In genomic region chr2:14140044-14140443, GRCm38 (mm10) we compare ENCODE assay signal across 30 mouse cellular contexts. TPM values are rescaled to one million over a fixed set of nuclear protein-coding genes. Genes with fewer than 3 reads are reported as not detected.
DNase-seq lines count a peak whose midpoint lies in the region; ATAC-seq and TF ChIP-seq lines count a peak whose summit lies in the region.
"Had no signal": no experiment of that assay in that cellular context is flagged by ENCODE, and none has a peak within 500 bp of the region (broad histone marks: within the 10 kb centered on the region; RNA-seq: fewer than 3 reads in every experiment).

No protein-coding gene starts in this region.

- DNase-seq in forebrain, embryonic 11.5 days (ENCODE audit: low spot score) = no peak
- DNase-seq in hindbrain, embryonic 10.5 days (ENCODE audit: low spot score) = peak; percentile 15
- no peak for DNase-seq in hindbrain, embryonic 11.5 days (ENCODE audit: low spot score)
- DNase-seq in midbrain, postnatal 0 days (ENCODE audit: low spot score) = no peak
- DNase-seq in embryonic facial prominence, embryonic 10.5 days (ENCODE audit: low spot score) = no peak
- DNase-seq: adrenal gland, adult 2 months; adrenal gland, postnatal 36 days; cerebellum, adult 18-20 months; cerebellum, postnatal 10 days; forebrain, postnatal 0 days; kidney, adult 18-20 months; liver, postnatal 0 days; lung, postnatal 36 days; right cerebral cortex, postnatal 14 days; thymus, postnatal 25 days had no signal

- no peak overlapping the region for H3K4me2 ChIP-seq in forebrain, embryonic 11.5 days (ENCODE audit: low read depth, low read length, severe bottlenecking)
- H3K4me2 ChIP-seq in forebrain, embryonic 13.5 days = no peak overlapping the region
- no peak overlapping the region for H3K4me2 ChIP-seq in hindbrain, embryonic 11.5 days (replicated peaks; ENCODE audit: low read depth, low read length)
- H3K4me2 ChIP-seq in midbrain, embryonic 13.5 days (replicated peaks) = no peak overlapping the region
- H3K4me2 ChIP-seq in midbrain, postnatal 0 days (ENCODE audit: low read depth, low read length, poor library complexity, severe bottlenecking) = no peak overlapping the region
- no peak overlapping the region for H3K4me2 ChIP-seq in midbrain, embryonic 16.5 days (ENCODE audit: low read length)
- H3K4me2 ChIP-seq: embryonic facial prominence, embryonic 13.5 days; hindbrain, embryonic 13.5 days; kidney, embryonic 15.5 days; limb, embryonic 12.5 days; liver, embryonic 11.5 days; stomach, embryonic 15.5 days had no signal

- H3K9me3 ChIP-seq in forebrain, embryonic 11.5 days (ENCODE audit: control insufficient read depth, low read length) = no peaks in the 10 kb centered on the region
- H3K9me3 ChIP-seq in forebrain, embryonic 13.5 days (replicated peaks) = no peaks in the 10 kb centered on the region
- H3K9me3 ChIP-seq in hindbrain, embryonic 10.5 days = no peaks in the 10 kb centered on the region
- no peaks in the 10 kb centered on the region for H3K9me3 ChIP-seq in hindbrain, embryonic 11.5 days (ENCODE audit: control insufficient read depth, low read length)
- no peaks in the 10 kb centered on the region for H3K9me3 ChIP-seq in midbrain, embryonic 13.5 days
- H3K9me3 ChIP-seq in midbrain, postnatal 0 days (ENCODE audit: low read length) = no peaks in the 10 kb centered on the region
- H3K9me3 ChIP-seq in midbrain, embryonic 16.5 days (replicated peaks; ENCODE audit: control insufficient read depth, low read length, poor library complexity, severe bottlenecking) = no peaks in the 10 kb centered on the region
- H3K9me3 ChIP-seq in embryonic facial prominence, embryonic 10.5 days = no peaks in the 10 kb centered on the region
- H3K9me3 ChIP-seq: embryonic facial prominence, embryonic 13.5 days; forebrain, embryonic 10.5 days; hindbrain, embryonic 13.5 days; kidney, embryonic 15.5 days; limb, embryonic 12.5 days; stomach, embryonic 15.5 days had no signal

- H3K4me1 ChIP-seq in forebrain, embryonic 11.5 days (replicated peaks; ENCODE audit: control insufficient read depth, insufficient read depth, low read length) = no peaks in the 10 kb centered on the region
- no peaks in the 10 kb centered on the region for H3K4me1 ChIP-seq in forebrain, embryonic 13.5 days
- H3K4me1 ChIP-seq in hindbrain, embryonic 10.5 days (replicated peaks) = peaks cover 9% of the 10 kb centered on the region; the same call in 1 of the 2 replicates
- H3K4me1 ChIP-seq in hindbrain, embryonic 11.5 days (replicated peaks; ENCODE audit: control insufficient read depth, insufficient read depth, low read length) = no peaks in the 10 kb centered on the region
- H3K4me1 ChIP-seq in midbrain, embryonic 13.5 days (replicated peaks) = no peaks in the 10 kb centered on the region
- H3K4me1 ChIP-seq in midbrain, postnatal 0 days (ENCODE audit: insufficient read depth, low read length) = no peaks in the 10 kb centered on the region
- H3K4me1 ChIP-seq in midbrain, embryonic 16.5 days (ENCODE audit: control insufficient read depth, insufficient read depth, low read length) = no peaks in the 10 kb centered on the region
- H3K4me1 ChIP-seq in embryonic facial prominence, embryonic 10.5 days = peaks cover 3% of the 10 kb centered on the region; the same call in 1 of the 2 replicates
- H3K4me1 ChIP-seq: embryonic facial prominence, embryonic 13.5 days; hindbrain, embryonic 13.5 days; kidney, embryonic 15.5 days; limb, embryonic 12.5 days; stomach, embryonic 15.5 days had no signal

- peaks cover 6% of the 10 kb centered on the region; the same call in 1 of the 2 replicates for H3K36me3 ChIP-seq in forebrain, embryonic 11.5 days (ENCODE audit: control insufficient read depth, insufficient read depth, low read length)
- peaks cover 56% of the 10 kb centered on the region for H3K36me3 ChIP-seq in forebrain, embryonic 13.5 days (ENCODE audit: poor library complexity, severe bottlenecking)
- H3K36me3 ChIP-seq in hindbrain, embryonic 10.5 days = peaks cover 91% of the 10 kb centered on the region
- H3K36me3 ChIP-seq in hindbrain, embryonic 11.5 days (ENCODE audit: control insufficient read depth, insufficient read depth, low read length) = 0 out of 2 replicates have a peak, but pooled peaks cover 2% of the 10 kb centered on the region
- peaks cover 55% of the 10 kb centered on the region for H3K36me3 ChIP-seq in midbrain, embryonic 13.5 days
- H3K36me3 ChIP-seq in midbrain, postnatal 0 days (ENCODE audit: insufficient read depth, low read length) = peaks cover 31% of the 10 kb centered on the region
- peaks cover 15% of the 10 kb centered on the region for H3K36me3 ChIP-seq in midbrain, embryonic 16.5 days (ENCODE audit: control insufficient read depth, insufficient read depth, low read length)
- peaks cover 83% of the 10 kb centered on the region for H3K36me3 ChIP-seq in embryonic facial prominence, embryonic 10.5 days (replicated peaks)

- no peak overlapping the region for H3K9ac ChIP-seq in forebrain, embryonic 11.5 days (ENCODE audit: low read length)
- no peak overlapping the region for H3K9ac ChIP-seq in forebrain, embryonic 13.5 days
- no peak overlapping the region for H3K9ac ChIP-seq in hindbrain, embryonic 11.5 days (ENCODE audit: low read depth, low read length)
- no peak overlapping the region for H3K9ac ChIP-seq in midbrain, embryonic 13.5 days (replicated peaks)
- no peak overlapping the region for H3K9ac ChIP-seq in midbrain, postnatal 0 days (replicated peaks; ENCODE audit: low read length, poor library complexity, severe bottlenecking)
- H3K9ac ChIP-seq in midbrain, embryonic 16.5 days (ENCODE audit: low read depth, low read length) = no peak overlapping the region
- H3K9ac ChIP-seq: embryonic facial prominence, embryonic 13.5 days; forebrain, postnatal 0 days; hindbrain, embryonic 13.5 days; kidney, embryonic 15.5 days; limb, embryonic 12.5 days; liver, postnatal 0 days; stomach, embryonic 15.5 days had no signal

- ATAC-seq in forebrain, embryonic 11.5 days (replicated peaks; ENCODE audit: low FRiP score) = 0 out of 2 replicates have a peak, but pooled peaks have one; percentile 12
- ATAC-seq in forebrain, embryonic 13.5 days = no peak
- no peak for ATAC-seq in hindbrain, embryonic 11.5 days (ENCODE audit: low FRiP score)
- peak; percentile 48; the same call in 1 of the 2 replicates for ATAC-seq in midbrain, embryonic 13.5 days
- no peak for ATAC-seq in midbrain, postnatal 0 days (ENCODE audit: low FRiP score)
- 0 out of 2 replicates have a peak, but pooled peaks have one; percentile 45 for ATAC-seq in midbrain, embryonic 16.5 days
- ATAC-seq: activated CD4-positive, CD25-positive, alpha-beta regulatory T cell, adult 4 months; forebrain, postnatal 0 days; liver, postnatal 0 days had no signal

- TF ChIP-seq CTCF in midbrain, postnatal 0 days (IDR thresholded peaks at IDR 0.05) = no peak

- WGBS in forebrain, embryonic 11.5 days = 73% methylated on average over 2 of the region's 2 CpGs
- 60% methylated on average over 2 of the region's 2 CpGs for WGBS in forebrain, embryonic 13.5 days
- WGBS in hindbrain, embryonic 10.5 days = 46% methylated on average over 2 of the region's 2 CpGs
- WGBS in hindbrain, embryonic 11.5 days = 51% methylated on average over 2 of the region's 2 CpGs
- WGBS in midbrain, embryonic 13.5 days = 31% methylated on average over 2 of the region's 2 CpGs
- 43% methylated on average over 2 of the region's 2 CpGs for WGBS in midbrain, postnatal 0 days
- 29% methylated on average over 2 of the region's 2 CpGs for whole genome bisulfite sequencing in midbrain, embryonic 16.5 days
- WGBS in embryonic facial prominence, embryonic 10.5 days = 78% methylated on average over 2 of the region's 2 CpGs

- no peaks in the 10 kb centered on the region for H3K27me3 ChIP-seq in forebrain, embryonic 11.5 days (ENCODE audit: control insufficient read depth, insufficient read depth, low read length)
- no peaks in the 10 kb centered on the region for H3K27me3 ChIP-seq in forebrain, embryonic 13.5 days
- no peaks in the 10 kb centered on the region for H3K27me3 ChIP-seq in hindbrain, embryonic 10.5 days (ENCODE audit: insufficient read depth, poor library complexity, severe bottlenecking)
- no peaks in the 10 kb centered on the region for H3K27me3 ChIP-seq in hindbrain, embryonic 11.5 days (ENCODE audit: control insufficient read depth, insufficient read depth, low read length)
- no peaks in the 10 kb centered on the region for H3K27me3 ChIP-seq in midbrain, embryonic 13.5 days
- no peaks in the 10 kb centered on the region for H3K27me3 ChIP-seq in midbrain, postnatal 0 days (ENCODE audit: insufficient read depth, low read length)
- no peaks in the 10 kb centered on the region for H3K27me3 ChIP-seq in midbrain, embryonic 16.5 days (ENCODE audit: control insufficient read depth, insufficient read depth, low read depth, low read length)
- no peaks in the 10 kb centered on the region for H3K27me3 ChIP-seq in embryonic facial prominence, embryonic 10.5 days (replicated peaks; ENCODE audit: low read depth, poor library complexity, severe bottlenecking)
- H3K27me3 ChIP-seq: embryonic facial prominence, embryonic 13.5 days; hindbrain, embryonic 13.5 days; kidney, embryonic 15.5 days; limb, embryonic 12.5 days; stomach, embryonic 15.5 days had no signal

- H3K27ac ChIP-seq in forebrain, embryonic 11.5 days (ENCODE audit: low read depth, low read length) = no peak overlapping the region
- H3K27ac ChIP-seq in forebrain, embryonic 13.5 days = no peak overlapping the region
- H3K27ac ChIP-seq in hindbrain, embryonic 10.5 days = peak overlapping the region; percentile 37; the same call in 1 of the 2 replicates
- no peak overlapping the region for H3K27ac ChIP-seq in hindbrain, embryonic 11.5 days (ENCODE audit: low read depth, low read length)
- H3K27ac ChIP-seq in midbrain, embryonic 13.5 days = no peak overlapping the region
- no peak overlapping the region for H3K27ac ChIP-seq in midbrain, postnatal 0 days (ENCODE audit: low read depth, low read length)
- no peak overlapping the region for H3K27ac ChIP-seq in midbrain, embryonic 16.5 days (ENCODE audit: low read length)
- H3K27ac ChIP-seq in embryonic facial prominence, embryonic 10.5 days (replicated peaks) = no peak overlapping the region
- H3K27ac ChIP-seq: embryonic facial prominence, embryonic 13.5 days; hindbrain, embryonic 13.5 days; kidney, embryonic 15.5 days; left cerebral cortex, adult 2 months; limb, embryonic 12.5 days; stomach, embryonic 15.5 days had no signal

- no peak overlapping the region for H3K4me3 ChIP-seq in forebrain, embryonic 11.5 days (ENCODE audit: low read depth, low read length)
- no peak overlapping the region for H3K4me3 ChIP-seq in forebrain, embryonic 13.5 days
- H3K4me3 ChIP-seq in hindbrain, embryonic 10.5 days = no peak overlapping the region
- no peak overlapping the region for H3K4me3 ChIP-seq in hindbrain, embryonic 11.5 days (ENCODE audit: low read depth, low read length)
- H3K4me3 ChIP-seq in midbrain, embryonic 13.5 days (replicated peaks) = no peak overlapping the region
- H3K4me3 ChIP-seq in midbrain, postnatal 0 days (ENCODE audit: low read depth, low read length) = no peak overlapping the region
- no peak overlapping the region for H3K4me3 ChIP-seq in midbrain, embryonic 16.5 days (ENCODE audit: low read depth, low read length)
- H3K4me3 ChIP-seq in embryonic facial prominence, embryonic 10.5 days = no peak overlapping the region
- H3K4me3 ChIP-seq: embryonic facial prominence, embryonic 13.5 days; forebrain, embryonic 10.5 days; hindbrain, embryonic 13.5 days; kidney, embryonic 15.5 days; left cerebral cortex, adult 2 months; limb, embryonic 12.5 days; stomach, embryonic 15.5 days had no signal

RNA-seq across cellular contexts. Expression of gene Tmem236, which starts 34.3 kb away (rescaled TPM):
- polyA plus RNA-seq in forebrain, embryonic 11.5 days (2014; fragmentation: Nextera tagmentation; extraction: Ambion mirVana) = not detected in 2 replicates
- 0.09 TPM in 1 of 2 replicates, not detected in the other for polyA plus RNA-seq in forebrain, embryonic 13.5 days (2015; fragmentation: Nextera tagmentation; extraction: Ambion mirVana)
- polyA plus RNA-seq in hindbrain, embryonic 10.5 days (2016; fragmentation: Nextera tagmentation; extraction: Ambion mirVana) = not detected in 2 replicates
- polyA plus RNA-seq in hindbrain, embryonic 11.5 days (2014; fragmentation: Nextera tagmentation; extraction: Ambion mirVana) = 0.08 TPM in 1 of 2 replicates, not detected in the other
- 0.09 TPM in 1 of 2 replicates, not detected in the other for polyA plus RNA-seq in midbrain, embryonic 13.5 days (2015; fragmentation: Nextera tagmentation; extraction: Ambion mirVana)
- total RNA-seq in midbrain, postnatal 0 days (2014; rRNA removed) = 0.05 and 0.42 TPM in 2 replicates
- polyA plus RNA-seq in midbrain, postnatal 0 days (2015; fragmentation: Nextera tagmentation; extraction: Ambion mirVana) = 0.21 and 0.22 TPM in 2 replicates
- 0.17 and 0.18 TPM in 2 replicates for polyA plus RNA-seq in midbrain, embryonic 16.5 days (2015; fragmentation: Nextera tagmentation; extraction: Ambion mirVana)
- polyA plus RNA-seq in embryonic facial prominence, embryonic 10.5 days (2016; fragmentation: Nextera tagmentation; extraction: Ambion mirVana) = 0.04 TPM in 1 of 2 replicates, not detected in the other
- total RNA-seq: adrenal gland, adult 2 months; common myeloid progenitor, adult 5-6 weeks; layer of hippocampus, adult 18-20 months; monocyte, adult 5-6 weeks had no signal
- polyA plus RNA-seq: activated CD4-positive, CD25-positive, alpha-beta regulatory T cell, adult 4 months; adrenal gland, adult 2 months; forebrain, embryonic 10.5 days; limb, embryonic 12.5 days; liver, embryonic 11.5 days; liver, postnatal 0 days had no signal

Comparison
In these comparisons a context has a peak if more than half of its experiments do, and no peak if none do; other contexts are left out.
1. ATAC-seq: peak in forebrain, embryonic 11.5 days (single experiment), midbrain, embryonic 13.5 days (single experiment) and midbrain, embryonic 16.5 days (single experiment); none in forebrain, embryonic 13.5 days (single experiment), hindbrain, embryonic 11.5 days (single experiment) and midbrain, postnatal 0 days (single experiment).